ENCODE assay signal across 20 mouse cellular contexts in genomic region chr19:21370782-21371181, GRCm38 (mm10).
A peak's percentile ranks its signal among the peaks of the same experiment; 100 is the strongest.
DNase-seq lines count a peak whose midpoint lies in the region; ATAC-seq and TF ChIP-seq lines count a peak whose summit lies in the region.
"Had no signal": no experiment of that assay in that cellular context is flagged by ENCODE, and none has a peak within 500 bp of the region (broad histone marks: within the 10 kb centered on the region; RNA-seq: fewer than 3 reads in every experiment).

No protein-coding gene starts in this region.

- H3K36me3 ChIP-seq in hindbrain, embryonic 14.5 days (replicated peaks; ENCODE audit: control insufficient read depth, insufficient read depth), result no peaks in the 10 kb centered on the region
- no peaks in the 10 kb centered on the region for H3K36me3 ChIP-seq in hindbrain, embryonic 13.5 days
- H3K36me3 ChIP-seq in neural tube, embryonic 12.5 days, result no peaks in the 10 kb centered on the region
- no peaks in the 10 kb centered on the region for H3K36me3 ChIP-seq in neural tube, embryonic 15.5 days
- H3K36me3 ChIP-seq in midbrain, embryonic 15.5 days (replicated peaks), result no peaks in the 10 kb centered on the region
- no peaks in the 10 kb centered on the region for H3K36me3 ChIP-seq in neural tube, embryonic 14.5 days (ENCODE audit: control insufficient read depth, insufficient read depth, low read length)
- H3K36me3 ChIP-seq in forebrain, postnatal 0 days (ENCODE audit: insufficient read depth), result no peaks in the 10 kb centered on the region
- H3K36me3 ChIP-seq: embryonic facial prominence, embryonic 10.5 days; heart, embryonic 12.5 days had no signal

- ATAC-seq in hindbrain, embryonic 14.5 days (ENCODE audit: low FRiP score), result peak; percentile 23; the same call in 1 of the 2 replicates
- ATAC-seq in hindbrain, embryonic 13.5 days (ENCODE audit: low FRiP score), result no peak
- ATAC-seq in neural tube, embryonic 12.5 days (ENCODE audit: low FRiP score, low read depth), result peak; percentile 30
- ATAC-seq in neural tube, embryonic 15.5 days (ENCODE audit: low FRiP score), result no peak
- peak; percentile 38; the same call in 1 of the 2 replicates for ATAC-seq in midbrain, embryonic 15.5 days (replicated peaks)
- ATAC-seq in neural tube, embryonic 14.5 days (ENCODE audit: low read depth), result peak; percentile 36
- no peak for ATAC-seq in forebrain, postnatal 0 days
- ATAC-seq: activated CD4-positive, CD25-positive, alpha-beta regulatory T cell, adult 4 months; forebrain, embryonic 13.5 days; Patski had no signal

- no peak for DNase-seq in hindbrain, embryonic 14.5 days (ENCODE audit: low spot score)
- DNase-seq in forebrain, postnatal 0 days, result no peak
- DNase-seq in embryo, embryonic 9.5 days (ENCODE audit: extremely low spot score), result no peak
- DNase-seq: cerebellum, adult 18-20 months; cerebellum, adult 9-11 months; cerebellum, postnatal 36 days; gastrocnemius, adult 2 months; gastrocnemius, postnatal 25 days; heart, postnatal 36 days had no signal

- H3K4me1 ChIP-seq in hindbrain, embryonic 14.5 days (replicated peaks; ENCODE audit: control insufficient read depth, insufficient read depth, low read length), result no peaks in the 10 kb centered on the region
- no peaks in the 10 kb centered on the region for H3K4me1 ChIP-seq in hindbrain, embryonic 13.5 days (replicated peaks)
- no peaks in the 10 kb centered on the region; the same call in 1 of the 2 replicates for H3K4me1 ChIP-seq in neural tube, embryonic 12.5 days
- no peaks in the 10 kb centered on the region for H3K4me1 ChIP-seq in neural tube, embryonic 15.5 days
- no peaks in the 10 kb centered on the region for H3K4me1 ChIP-seq in midbrain, embryonic 15.5 days
- H3K4me1 ChIP-seq in neural tube, embryonic 14.5 days (ENCODE audit: control insufficient read depth, insufficient read depth, low read length), result no peaks in the 10 kb centered on the region
- no peaks in the 10 kb centered on the region for H3K4me1 ChIP-seq in forebrain, postnatal 0 days (ENCODE audit: insufficient read depth)
- H3K4me1 ChIP-seq: forebrain, embryonic 13.5 days; heart, embryonic 12.5 days had no signal

- H3K9me3 ChIP-seq in hindbrain, embryonic 14.5 days (ENCODE audit: control insufficient read depth, low read length), result no peaks in the 10 kb centered on the region
- H3K9me3 ChIP-seq in hindbrain, embryonic 13.5 days, result no peaks in the 10 kb centered on the region
- no peaks in the 10 kb centered on the region for H3K9me3 ChIP-seq in neural tube, embryonic 12.5 days
- H3K9me3 ChIP-seq in neural tube, embryonic 15.5 days (replicated peaks), result no peaks in the 10 kb centered on the region
- H3K9me3 ChIP-seq in midbrain, embryonic 15.5 days, result no peaks in the 10 kb centered on the region
- no peaks in the 10 kb centered on the region for H3K9me3 ChIP-seq in neural tube, embryonic 14.5 days (ENCODE audit: control insufficient read depth, low read length)
- no peaks in the 10 kb centered on the region for H3K9me3 ChIP-seq in forebrain, postnatal 0 days (ENCODE audit: low read length)
- H3K9me3 ChIP-seq: embryonic facial prominence, embryonic 10.5 days; forebrain, embryonic 13.5 days had no signal

- 64% methylated on average over 8 of the region's 8 CpGs for WGBS in hindbrain, embryonic 14.5 days
- WGBS in hindbrain, embryonic 13.5 days, result 60% methylated on average over 8 of the region's 8 CpGs
- WGBS in neural tube, embryonic 12.5 days, result 51% methylated on average over 8 of the region's 8 CpGs
- WGBS in neural tube, embryonic 15.5 days, result 45% methylated on average over 8 of the region's 8 CpGs
- 61% methylated on average over 8 of the region's 8 CpGs for WGBS in midbrain, embryonic 15.5 days
- WGBS in neural tube, embryonic 14.5 days, result 44% methylated on average over 8 of the region's 8 CpGs
- WGBS in forebrain, postnatal 0 days, result 92% methylated on average over 8 of the region's 8 CpGs

- no peak overlapping the region for H3K9ac ChIP-seq in hindbrain, embryonic 14.5 days
- H3K9ac ChIP-seq in hindbrain, embryonic 13.5 days, result no peak overlapping the region
- no peak overlapping the region for H3K9ac ChIP-seq in neural tube, embryonic 12.5 days
- no peak overlapping the region for H3K9ac ChIP-seq in neural tube, embryonic 15.5 days (replicated peaks)
- no peak overlapping the region for H3K9ac ChIP-seq in midbrain, embryonic 15.5 days
- H3K9ac ChIP-seq in neural tube, embryonic 14.5 days (replicated peaks; ENCODE audit: low read depth, low read length), result no peak overlapping the region
- no peak overlapping the region for H3K9ac ChIP-seq in forebrain, postnatal 0 days
- H3K9ac ChIP-seq: forebrain, embryonic 13.5 days; heart, embryonic 12.5 days had no signal

- H3K27me3 ChIP-seq in hindbrain, embryonic 14.5 days (ENCODE audit: control insufficient read depth, insufficient read depth, low read length), result no peaks in the 10 kb centered on the region
- H3K27me3 ChIP-seq in hindbrain, embryonic 13.5 days, result peaks cover 2% of the 10 kb centered on the region; the same call in 1 of the 2 replicates
- no peaks in the 10 kb centered on the region for H3K27me3 ChIP-seq in neural tube, embryonic 12.5 days (replicated peaks)
- H3K27me3 ChIP-seq in neural tube, embryonic 15.5 days (replicated peaks), result no peaks in the 10 kb centered on the region
- no peaks in the 10 kb centered on the region for H3K27me3 ChIP-seq in midbrain, embryonic 15.5 days (replicated peaks)
- H3K27me3 ChIP-seq in neural tube, embryonic 14.5 days (ENCODE audit: control insufficient read depth, insufficient read depth, low read length), result no peaks in the 10 kb centered on the region
- no peaks in the 10 kb centered on the region for H3K27me3 ChIP-seq in forebrain, postnatal 0 days (ENCODE audit: insufficient read depth, low read length)
- H3K27me3 ChIP-seq: CH12.LX; forebrain, embryonic 13.5 days had no signal

- no peak overlapping the region for H3K4me3 ChIP-seq in hindbrain, embryonic 14.5 days (replicated peaks; ENCODE audit: low read length)
- no peak overlapping the region for H3K4me3 ChIP-seq in hindbrain, embryonic 13.5 days
- H3K4me3 ChIP-seq in neural tube, embryonic 12.5 days, result no peak overlapping the region
- H3K4me3 ChIP-seq in neural tube, embryonic 15.5 days (replicated peaks), result no peak overlapping the region
- H3K4me3 ChIP-seq in midbrain, embryonic 15.5 days, result no peak overlapping the region
- H3K4me3 ChIP-seq in neural tube, embryonic 14.5 days (ENCODE audit: low read depth, low read length), result no peak overlapping the region
- H3K4me3 ChIP-seq in forebrain, postnatal 0 days (ENCODE audit: low read depth, low read length), result no peak overlapping the region
- H3K4me3 ChIP-seq: embryonic facial prominence, embryonic 10.5 days; forebrain, embryonic 13.5 days; gastrocnemius, adult 2 months; heart, embryonic 12.5 days had no signal

- TF ChIP-seq CTCF in forebrain, postnatal 0 days (IDR thresholded peaks at IDR 0.05; ENCODE audit: low read depth), result no peak

- H3K4me2 ChIP-seq in hindbrain, embryonic 14.5 days (replicated peaks), result no peak overlapping the region
- no peak overlapping the region for H3K4me2 ChIP-seq in hindbrain, embryonic 13.5 days
- no peak overlapping the region for H3K4me2 ChIP-seq in neural tube, embryonic 12.5 days (replicated peaks)
- H3K4me2 ChIP-seq in neural tube, embryonic 15.5 days, result no peak overlapping the region
- no peak overlapping the region for H3K4me2 ChIP-seq in midbrain, embryonic 15.5 days
- H3K4me2 ChIP-seq in neural tube, embryonic 14.5 days (ENCODE audit: low read depth, low read length), result no peak overlapping the region
- no peak overlapping the region for H3K4me2 ChIP-seq in forebrain, postnatal 0 days (ENCODE audit: low read depth)
- H3K4me2 ChIP-seq: forebrain, embryonic 13.5 days; heart, embryonic 12.5 days had no signal

- no peak overlapping the region for H3K27ac ChIP-seq in hindbrain, embryonic 14.5 days
- H3K27ac ChIP-seq in hindbrain, embryonic 13.5 days, result no peak overlapping the region
- H3K27ac ChIP-seq in neural tube, embryonic 12.5 days, result no peak overlapping the region
- no peak overlapping the region for H3K27ac ChIP-seq in neural tube, embryonic 15.5 days (replicated peaks)
- no peak overlapping the region for H3K27ac ChIP-seq in midbrain, embryonic 15.5 days
- H3K27ac ChIP-seq in neural tube, embryonic 14.5 days (ENCODE audit: low read depth, low read length), result no peak overlapping the region
- no peak overlapping the region for H3K27ac ChIP-seq in forebrain, postnatal 0 days (ENCODE audit: low read depth, low read length)
- H3K27ac ChIP-seq: embryonic facial prominence, embryonic 10.5 days; forebrain, embryonic 13.5 days; gastrocnemius, adult 2 months had no signal

Comparison
In these comparisons a context has a peak if more than half of its experiments do, and no peak if none do; other contexts are left out.
1. ATAC-seq: peak in hindbrain, embryonic 14.5 days (single experiment), neural tube, embryonic 12.5 days (single experiment), midbrain, embryonic 15.5 days (single experiment) and neural tube, embryonic 14.5 days (single experiment); none in hindbrain, embryonic 13.5 days (single experiment), neural tube, embryonic 15.5 days (single experiment) and forebrain, postnatal 0 days (single experiment).